Comparison of ENCODE assay signal across 18 mouse cellular contexts in the genomic region with DNA sequence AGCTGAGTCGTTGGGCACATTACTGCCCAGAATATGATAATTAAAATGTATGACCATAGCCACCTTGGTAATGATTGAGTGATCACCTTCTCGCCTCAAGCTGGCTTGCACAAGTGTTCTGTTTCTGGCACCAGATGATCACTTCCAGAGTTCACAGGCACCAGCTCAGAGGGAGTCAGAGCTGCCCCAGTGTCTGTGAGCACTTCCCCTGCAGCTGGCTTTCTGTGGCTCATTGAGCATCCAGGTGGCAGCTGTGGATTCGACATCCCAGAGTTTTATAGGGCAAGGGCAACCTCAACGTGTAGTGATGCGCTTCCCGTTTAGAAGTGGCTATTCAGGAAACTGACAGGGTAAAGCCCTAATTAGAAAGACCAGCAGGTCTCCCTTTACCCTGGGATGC.
DNase-seq lines count a peak whose midpoint lies in the region; ATAC-seq and TF ChIP-seq lines count a peak whose summit lies in the region.
"Had no signal": no experiment of that assay in that cellular context is flagged by ENCODE, and none has a peak within 500 bp of the region (broad histone marks: within the 10 kb centered on the region; RNA-seq: fewer than 3 reads in every experiment).

No protein-coding gene starts in this region.

- no peaks in the 10 kb centered on the region for H3K9me3 ChIP-seq in midbrain, embryonic 14.5 days (ENCODE audit: control insufficient read depth, low read length)
- H3K9me3 ChIP-seq in midbrain, embryonic 16.5 days (replicated peaks; ENCODE audit: control insufficient read depth, low read length, poor library complexity, severe bottlenecking): no peaks in the 10 kb centered on the region
- H3K9me3 ChIP-seq: embryonic facial prominence, embryonic 15.5 days; forebrain, embryonic 13.5 days; liver, embryonic 13.5 days; stomach, embryonic 15.5 days had no signal

- 18% methylated on average over 6 of the region's 6 CpGs for WGBS in midbrain, embryonic 14.5 days
- 27% methylated on average over 6 of the region's 6 CpGs for WGBS in midbrain, embryonic 16.5 days

- H3K9ac ChIP-seq in midbrain, embryonic 14.5 days (replicated peaks; ENCODE audit: low read length): no peak overlapping the region
- no peak overlapping the region for H3K9ac ChIP-seq in midbrain, embryonic 16.5 days (ENCODE audit: low read depth, low read length)
- H3K9ac ChIP-seq: embryonic facial prominence, embryonic 15.5 days; forebrain, embryonic 13.5 days; liver, embryonic 13.5 days; stomach, embryonic 15.5 days had no signal

- TF ChIP-seq POLR2A in brain, embryonic 14.5 days (IDR thresholded peaks at IDR 0.05; ENCODE audit: borderline replicate concordance, extremely low read depth, insufficient read depth, insufficient read length, poor library complexity, severe bottlenecking): no peak

- no peak overlapping the region for H3K4me2 ChIP-seq in midbrain, embryonic 14.5 days (ENCODE audit: low read length)
- no peak overlapping the region for H3K4me2 ChIP-seq in midbrain, embryonic 16.5 days (ENCODE audit: low read length)
- H3K4me2 ChIP-seq: embryonic facial prominence, embryonic 15.5 days; forebrain, embryonic 13.5 days; liver, embryonic 13.5 days; stomach, embryonic 15.5 days had no signal

- H3K27me3 ChIP-seq in midbrain, embryonic 14.5 days (ENCODE audit: control insufficient read depth, insufficient read depth, low read length): no peaks in the 10 kb centered on the region
- no peaks in the 10 kb centered on the region for H3K27me3 ChIP-seq in midbrain, embryonic 16.5 days (ENCODE audit: control insufficient read depth, insufficient read depth, low read depth, low read length)
- H3K27me3 ChIP-seq: embryonic facial prominence, embryonic 15.5 days; forebrain, embryonic 13.5 days; liver, embryonic 13.5 days; stomach, embryonic 15.5 days had no signal

- TF ChIP-seq CTCF in brain, embryonic 14.5 days (IDR thresholded peaks at IDR 0.05; ENCODE audit: borderline replicate concordance, extremely low read depth, insufficient read depth, insufficient read length): no peak

- H3K4me1 ChIP-seq in midbrain, embryonic 14.5 days (ENCODE audit: control insufficient read depth, insufficient read depth, low read length): no peaks in the 10 kb centered on the region
- no peaks in the 10 kb centered on the region; the same call in 1 of the 2 replicates for H3K4me1 ChIP-seq in midbrain, embryonic 16.5 days (ENCODE audit: control insufficient read depth, insufficient read depth, low read length)
- H3K4me1 ChIP-seq: embryonic facial prominence, embryonic 15.5 days; liver, embryonic 13.5 days; stomach, embryonic 15.5 days had no signal

- H3K4me3 ChIP-seq in midbrain, embryonic 14.5 days (replicated peaks; ENCODE audit: low read depth, low read length): no peak overlapping the region
- no peak overlapping the region for H3K4me3 ChIP-seq in midbrain, embryonic 16.5 days (ENCODE audit: low read depth, low read length)
- H3K4me3 ChIP-seq: embryonic facial prominence, embryonic 15.5 days; forebrain, embryonic 13.5 days; liver, embryonic 13.5 days; stomach, embryonic 15.5 days had no signal

- no peak overlapping the region for H3K27ac ChIP-seq in midbrain, embryonic 14.5 days (replicated peaks; ENCODE audit: low read depth, low read length)
- H3K27ac ChIP-seq in midbrain, embryonic 16.5 days (ENCODE audit: low read length): no peak overlapping the region
- H3K27ac ChIP-seq: embryonic facial prominence, embryonic 15.5 days; forebrain, embryonic 13.5 days; liver, embryonic 13.5 days; stomach, embryonic 15.5 days had no signal

- DNase-seq in heart, adult 11 months: peak; percentile 79
- no peak for DNase-seq in heart, postnatal 4 days
- DNase-seq in midbrain, embryonic 14.5 days: peak; percentile 27
- peak; percentile 38 for DNase-seq in brain, embryonic 14.5 days (ENCODE audit: low read depth)
- peak; percentile 11 for DNase-seq in retina, embryonic 14.5 days (ENCODE audit: low spot score)
- DNase-seq in thymus, postnatal 0 days (ENCODE audit: low spot score): no peak
- no peak for DNase-seq in adrenal gland, adult (ENCODE audit: inconsistent age in 2 of 2, low spot score in 1 of 2)
- DNase-seq: adrenal gland, postnatal 14 days; cerebellum, postnatal 25 days; heart, postnatal 14 days; kidney, adult 2 months; liver, embryonic 13.5 days; lung, postnatal 14 days; thymus, postnatal 36 days had no signal

- ATAC-seq in midbrain, embryonic 14.5 days (ENCODE audit: low FRiP score, low TSS enrichment): no peak
- ATAC-seq in midbrain, embryonic 16.5 days: no peak
- ATAC-seq: forebrain, embryonic 13.5 days had no signal

- H3K36me3 ChIP-seq in midbrain, embryonic 14.5 days (ENCODE audit: control insufficient read depth, insufficient read depth, low read length): no peaks in the 10 kb centered on the region
- no peaks in the 10 kb centered on the region for H3K36me3 ChIP-seq in midbrain, embryonic 16.5 days (ENCODE audit: control insufficient read depth, insufficient read depth, low read length)
- H3K36me3 ChIP-seq: embryonic facial prominence, embryonic 15.5 days; liver, embryonic 13.5 days; stomach, embryonic 15.5 days had no signal

Comparison
In these comparisons a context has a peak if more than half of its experiments do, and no peak if none do; other contexts are left out.
1. DNase-seq: peak in heart, adult 11 months (single experiment), midbrain, embryonic 14.5 days (single experiment), brain, embryonic 14.5 days (single experiment) and retina, embryonic 14.5 days (single experiment); none in heart, postnatal 4 days (single experiment), thymus, postnatal 0 days (single experiment) and adrenal gland, adult (0 of 2).